Mouse (Mus musculus): Measurements from ENCODE around the gene Olfr572. TPM values are rescaled to one million over a fixed set of nuclear protein-coding genes. Genes with fewer than 3 reads are reported as not detected.

Olfr572 gene
- polyA plus RNA-seq (2015; fragmentation: Nextera tagmentation; extraction: Ambion mirVana) = not detected in 2 replicates

GRCm38 (mm10) chr7:102924109-102924508 lies at the start of gene Olfr572:
Olfr572 (plus strand) TSS chr7:102924409.

GRCm38 (mm10) chr7:102876822-102877221 lies 47.4 kb upstream of the Olfr572 start, which contains the start of gene Olfr568:
Olfr568 (plus strand) TSS chr7:102877122.

GRCm38 (mm10) chr7:102890782-102891181 lies 33.4 kb upstream of the Olfr572 start, which contains the start of gene Olfr569:
Olfr569 (minus strand) TSS chr7:102890882.

GRCm38 (mm10) chr7:102917032-102917875 lies 7.0 kb upstream of the Olfr572 start, which contains the start of gene Olfr571:
Olfr571 (minus strand) TSS chr7:102917536.

GRCm38 (mm10) chr7:102942475-102942874 lies 18.3 kb downstream of the Olfr572 start, which contains the start of gene Olfr573-ps1:
Olfr573-ps1 (minus strand) TSS chr7:102942575.

GRCm38 (mm10) chr7:102948167-102948566 lies 24.0 kb downstream of the Olfr572 start, which contains the start of gene Olfr574:
Olfr574 (plus strand) TSS chr7:102948467.

GRCm38 (mm10) chr7:102958593-102958992 lies 34.4 kb downstream of the Olfr572 start, which contains the start of gene Olfr575:
Olfr575 (minus strand) TSS chr7:102958775.

DNA sequence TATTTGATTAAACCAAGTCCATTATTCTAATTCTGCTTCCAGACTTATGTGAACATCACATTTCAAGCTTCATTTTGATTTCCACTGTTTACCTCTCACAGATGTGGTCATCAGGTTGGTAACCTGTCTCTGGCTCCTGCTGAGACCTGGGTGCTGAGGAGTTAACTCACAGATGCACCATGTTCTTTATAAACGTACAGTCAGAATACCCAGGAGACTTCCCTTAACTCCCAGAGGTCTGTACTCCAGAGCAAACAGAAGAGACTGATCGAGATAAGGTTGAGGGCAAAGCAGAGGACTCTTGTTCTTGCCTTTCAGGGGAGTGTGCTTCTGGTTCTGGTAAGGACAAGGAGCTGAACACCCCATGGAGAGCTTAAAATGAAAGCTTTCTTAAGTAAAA lies 38.2 kb downstream of the Olfr572 start, which contains the start of gene Olfr576:
Olfr576 (plus strand) TSS at position 301 of the 400 bp plus-strand sequence.

DNA sequence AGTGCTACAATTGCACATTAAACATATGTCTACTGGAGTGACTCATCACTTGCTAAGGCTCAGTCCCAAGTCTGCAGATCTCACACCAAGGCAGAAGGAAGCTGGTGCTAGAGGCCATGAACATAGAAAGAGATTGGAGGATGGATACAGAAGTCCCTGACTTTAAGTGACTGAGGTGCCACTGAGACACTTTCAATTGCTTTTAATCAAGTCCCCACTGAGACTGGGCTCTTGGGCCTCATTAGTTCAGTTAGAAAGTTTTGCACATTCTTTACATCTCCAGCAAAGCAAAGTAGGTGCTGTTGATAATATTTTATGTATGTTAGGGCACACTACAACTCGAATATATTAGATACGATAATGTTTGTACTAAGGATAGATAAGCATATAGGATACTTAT lies 51.6 kb downstream of the Olfr572 start, which contains the start of gene Olfr577:
Olfr577 (minus strand) TSS at position 101 of the 400 bp plus-strand sequence.

Other genes starting within 250 kb of the Olfr572 start
- 5.8 and 6.5 TPM in 2 replicates for gene Trim68, start 237.1 kb upstream of the Olfr572 start, polyA plus RNA-seq (2015; fragmentation: Nextera tagmentation; extraction: Ambion mirVana)
- not detected in 2 replicates for gene Olfr557, start 228.5 kb upstream of the Olfr572 start, polyA plus RNA-seq (2015; fragmentation: Nextera tagmentation; extraction: Ambion mirVana)
- 3.7 and 3.8 TPM in 2 replicates for gene Olfr558, start 222.2 kb upstream of the Olfr572 start, polyA plus RNA-seq (2015; fragmentation: Nextera tagmentation; extraction: Ambion mirVana)
- gene Olfr33, start 205.3 kb upstream of the Olfr572 start, polyA plus RNA-seq (2015; fragmentation: Nextera tagmentation; extraction: Ambion mirVana) = not detected in 2 replicates
- not detected in 2 replicates for gene Olfr559, start 196.9 kb upstream of the Olfr572 start, polyA plus RNA-seq (2015; fragmentation: Nextera tagmentation; extraction: Ambion mirVana)
- not detected in 2 replicates for gene Olfr560, start 165.0 kb upstream of the Olfr572 start, polyA plus RNA-seq (2015; fragmentation: Nextera tagmentation; extraction: Ambion mirVana)
- gene Olfr78, start 164.9 kb upstream of the Olfr572 start, polyA plus RNA-seq (2015; fragmentation: Nextera tagmentation; extraction: Ambion mirVana) = 0.90 and 0.95 TPM in 2 replicates
- 0.09 and 0.23 TPM in 2 replicates for gene Olfr561, start 153.2 kb upstream of the Olfr572 start, polyA plus RNA-seq (2015; fragmentation: Nextera tagmentation; extraction: Ambion mirVana)
- gene Olfr564, start 120.9 kb upstream of the Olfr572 start, polyA plus RNA-seq (2015; fragmentation: Nextera tagmentation; extraction: Ambion mirVana) = not detected in 2 replicates
- 0.15 TPM in 1 of 2 replicates, not detected in the other for gene Olfr566, start 65.6 kb upstream of the Olfr572 start, polyA plus RNA-seq (2015; fragmentation: Nextera tagmentation; extraction: Ambion mirVana)
- not detected in 2 replicates for gene Olfr568, start 47.3 kb upstream of the Olfr572 start, polyA plus RNA-seq (2015; fragmentation: Nextera tagmentation; extraction: Ambion mirVana)
- not detected in 2 replicates for gene Olfr569, start 33.5 kb upstream of the Olfr572 start, polyA plus RNA-seq (2015; fragmentation: Nextera tagmentation; extraction: Ambion mirVana)
- gene Olfr570, start 29.8 kb upstream of the Olfr572 start, polyA plus RNA-seq (2015; fragmentation: Nextera tagmentation; extraction: Ambion mirVana) = not detected in 2 replicates
- gene Olfr571, start 6.9 kb upstream of the Olfr572 start, polyA plus RNA-seq (2015; fragmentation: Nextera tagmentation; extraction: Ambion mirVana) = not detected in 2 replicates
- gene Olfr573-ps1, start 18.2 kb downstream of the Olfr572 start, polyA plus RNA-seq (2015; fragmentation: Nextera tagmentation; extraction: Ambion mirVana) = not detected in 2 replicates
- not detected in 2 replicates for gene Olfr574, start 24.1 kb downstream of the Olfr572 start, polyA plus RNA-seq (2015; fragmentation: Nextera tagmentation; extraction: Ambion mirVana)
- not detected in 2 replicates for gene Olfr575, start 34.4 kb downstream of the Olfr572 start, polyA plus RNA-seq (2015; fragmentation: Nextera tagmentation; extraction: Ambion mirVana)
- not detected in 2 replicates for gene Olfr576, start 38.3 kb downstream of the Olfr572 start, polyA plus RNA-seq (2015; fragmentation: Nextera tagmentation; extraction: Ambion mirVana)
- gene Olfr577, start 51.5 kb downstream of the Olfr572 start, polyA plus RNA-seq (2015; fragmentation: Nextera tagmentation; extraction: Ambion mirVana) = not detected in 2 replicates
- not detected in 2 replicates for gene Olfr578, start 64.9 kb downstream of the Olfr572 start, polyA plus RNA-seq (2015; fragmentation: Nextera tagmentation; extraction: Ambion mirVana)
- not detected in 2 replicates for gene Olfr582, start 113.6 kb downstream of the Olfr572 start, polyA plus RNA-seq (2015; fragmentation: Nextera tagmentation; extraction: Ambion mirVana)
- not detected in 2 replicates for gene Olfr583, start 126.9 kb downstream of the Olfr572 start, polyA plus RNA-seq (2015; fragmentation: Nextera tagmentation; extraction: Ambion mirVana)
- gene Olfr584, start 157.5 kb downstream of the Olfr572 start, polyA plus RNA-seq (2015; fragmentation: Nextera tagmentation; extraction: Ambion mirVana) = not detected in 2 replicates
- gene Olfr585, start 173.3 kb downstream of the Olfr572 start, polyA plus RNA-seq (2015; fragmentation: Nextera tagmentation; extraction: Ambion mirVana) = not detected in 2 replicates
- gene Olfr586, start 201.2 kb downstream of the Olfr572 start, polyA plus RNA-seq (2015; fragmentation: Nextera tagmentation; extraction: Ambion mirVana) = not detected in 2 replicates
- not detected in 2 replicates for gene Olfr588-ps1, start 216.5 kb downstream of the Olfr572 start, polyA plus RNA-seq (2015; fragmentation: Nextera tagmentation; extraction: Ambion mirVana)
- gene Olfr589, start 231.9 kb downstream of the Olfr572 start, polyA plus RNA-seq (2015; fragmentation: Nextera tagmentation; extraction: Ambion mirVana) = not detected in 2 replicates